Mouse (Mus musculus) brain, embryonic 18.5 days (tissue): ENCODE results near the gene St14.
A peak's percentile ranks its signal among the peaks of the same experiment; 100 is the strongest.
"Not testable (repeated sequence)": the region's sequence is repeated elsewhere in the genome, so short reads cannot be mapped to it uniquely, and the experiment has no call there.

Experiments
- DNase-seq: peaks from one replicate; pipeline ENCODE4 v3.0.0-alpha.2; 2012; ENCODE audit warnings: low read depth, low spot score

Gene St14

GRCm38 (mm10) chr9:31131205-31131968 lies at the start of gene St14:
Gene St14 (minus strand): TSS chr9:31131853.
- no peak for DNase-seq

- DNase-seq = no peak
Observed at GRCm38 (mm10) chr9:31177692-31178091, 46.0 kb upstream of the St14 start.

- peak; percentile 34 for DNase-seq
Observed at GRCm38 (mm10) chr9:31176379-31177130, 44.9 kb upstream of the St14 start.

GRCm38 (mm10) chr9:31175978-31176377 lies 44.3 kb upstream of the St14 start:
- no peak for DNase-seq

GRCm38 (mm10) chr9:31175346-31175745 lies 43.7 kb upstream of the St14 start:
- no peak for DNase-seq

GRCm38 (mm10) chr9:31168356-31169093 lies 36.9 kb upstream of the St14 start:
- DNase-seq = no peak

GRCm38 (mm10) chr9:31167305-31167704 lies 35.7 kb upstream of the St14 start:
- no peak for DNase-seq

GRCm38 (mm10) chr9:31165505-31165904 lies 33.9 kb upstream of the St14 start:
- not testable (repeated sequence) for DNase-seq

GRCm38 (mm10) chr9:31163327-31163726 lies 31.7 kb upstream of the St14 start:
- DNase-seq = no peak

GRCm38 (mm10) chr9:31162911-31163310 lies 31.3 kb upstream of the St14 start:
- DNase-seq = no peak

GRCm38 (mm10) chr9:31159910-31160309 lies 28.3 kb upstream of the St14 start:
- no peak for DNase-seq

- DNase-seq = no peak
Observed at GRCm38 (mm10) chr9:31156594-31156993, 24.9 kb upstream of the St14 start.

- no peak for DNase-seq
Observed at GRCm38 (mm10) chr9:31151050-31151449, 19.4 kb upstream of the St14 start.

- DNase-seq = no peak
Observed at GRCm38 (mm10) chr9:31148135-31148534, 16.5 kb upstream of the St14 start.

- no peak for DNase-seq
Observed at GRCm38 (mm10) chr9:31145272-31145925, 13.7 kb upstream of the St14 start.

- DNase-seq = no peak
Observed at GRCm38 (mm10) chr9:31142924-31143323, 11.3 kb upstream of the St14 start.

- no peak for DNase-seq
Observed at GRCm38 (mm10) chr9:31133131-31133530, 1.5 kb upstream of the St14 start.

GRCm38 (mm10) chr9:31130357-31131204 lies 1.1 kb downstream of the St14 start:
- DNase-seq = no peak

- no peak for DNase-seq
Observed at GRCm38 (mm10) chr9:31129956-31130355, 1.7 kb downstream of the St14 start.

- DNase-seq = no peak
Observed at GRCm38 (mm10) chr9:31127876-31128465, 3.7 kb downstream of the St14 start.
